Mouse (Mus musculus): Measurements from ENCODE around the gene Bcorl1. TPM values are rescaled to one million over a fixed set of nuclear protein-coding genes. Genes with fewer than 3 reads are reported as not detected.
"Not testable (repeated sequence)": the region's sequence is repeated elsewhere in the genome, so short reads cannot be mapped to it uniquely, and the experiment has no call there.

Bcorl1 gene
- total RNA-seq, 2 experiments from 2014 or later, result 10.2 to 11.4 TPM

- no peak for DNase-seq
Observed at GRCm38 (mm10) chrX:48399994-48400393, 58.8 kb downstream of the Bcorl1 start.

DNA sequence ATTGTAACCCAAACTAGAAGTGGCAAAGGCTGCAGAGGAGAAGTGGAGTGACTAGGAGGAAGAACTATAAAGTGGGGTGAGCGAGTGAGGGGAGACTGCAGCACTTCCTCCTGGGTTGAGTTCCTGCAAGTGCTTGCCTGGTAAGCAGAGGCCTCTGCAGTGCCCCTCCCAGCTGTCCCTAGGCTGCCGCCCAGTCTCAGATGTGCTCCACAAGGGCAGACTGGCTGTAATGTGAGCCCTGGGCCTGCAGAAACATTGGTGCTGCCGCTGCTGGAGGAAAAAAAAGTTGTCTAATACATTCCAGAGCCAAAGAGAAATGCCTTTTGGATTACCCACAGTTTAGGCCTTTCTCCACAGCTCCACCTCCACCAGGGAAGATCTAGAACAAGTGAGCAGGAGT lies 64.0 kb downstream of the Bcorl1 start:
- peak; percentile 32 for DNase-seq

DNA sequence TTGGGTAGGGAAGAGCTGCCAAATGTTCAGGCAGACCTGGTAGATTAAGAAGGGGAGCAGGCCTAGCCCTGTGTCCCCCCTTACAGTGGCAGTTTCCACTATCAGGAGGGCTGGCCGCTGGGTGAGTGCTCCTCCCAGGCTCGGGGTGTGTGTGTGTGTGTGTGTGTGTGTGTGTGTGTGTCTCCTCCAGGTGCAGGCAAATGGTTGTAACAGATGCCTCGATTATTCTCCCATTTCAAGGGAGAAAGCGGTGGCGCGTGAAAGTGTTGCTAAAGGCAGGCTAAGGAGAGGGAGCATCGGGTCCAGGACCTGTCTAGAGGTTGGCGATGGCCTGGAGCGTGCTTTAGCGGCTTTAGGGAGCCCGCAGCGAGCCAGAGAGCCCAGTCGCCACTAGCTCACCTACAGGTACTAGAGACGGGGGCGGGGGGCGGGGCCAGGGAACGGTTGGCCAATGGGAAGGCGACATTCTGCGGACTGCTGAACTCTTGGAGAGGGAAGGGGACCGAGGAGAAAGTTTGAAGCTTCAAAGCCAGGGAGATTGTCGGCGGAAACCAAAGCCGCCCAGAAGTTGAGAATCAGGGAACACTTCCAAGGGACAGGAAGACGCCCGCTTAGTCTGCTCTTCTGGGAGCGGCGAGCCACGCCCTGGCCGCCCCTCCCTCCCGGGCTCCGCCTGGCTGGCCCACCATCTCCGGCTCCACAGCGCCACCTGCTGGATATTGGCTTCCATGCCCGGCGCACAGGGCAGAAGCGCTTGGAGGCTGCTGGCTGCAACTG lies 68.6 kb downstream of the Bcorl1 start:
- DNase-seq, result peak; percentile 94

- no peak for DNase-seq
Observed at GRCm38 (mm10) chrX:48410388-48410776, 69.2 kb downstream of the Bcorl1 start.

DNA sequence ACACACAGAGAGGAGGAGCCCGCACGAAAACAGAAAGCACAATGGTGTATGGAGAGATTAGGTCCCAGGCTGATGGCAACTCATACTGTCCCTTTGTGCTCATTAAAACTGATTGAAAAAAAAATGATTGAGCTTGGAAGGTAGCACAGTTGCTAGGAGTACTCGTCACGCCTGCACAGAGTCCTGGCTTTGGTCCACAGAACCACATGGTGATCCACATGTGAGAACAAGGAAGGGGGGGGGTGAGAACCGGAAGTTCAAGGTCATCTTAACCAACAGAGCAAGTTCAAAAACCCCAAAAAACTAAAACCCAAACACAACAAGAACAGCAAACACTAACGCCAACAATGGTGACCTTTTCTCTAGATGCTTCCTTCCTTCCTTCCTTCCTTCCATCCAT lies 71.5 kb downstream of the Bcorl1 start:
- no peak for DNase-seq

DNA sequence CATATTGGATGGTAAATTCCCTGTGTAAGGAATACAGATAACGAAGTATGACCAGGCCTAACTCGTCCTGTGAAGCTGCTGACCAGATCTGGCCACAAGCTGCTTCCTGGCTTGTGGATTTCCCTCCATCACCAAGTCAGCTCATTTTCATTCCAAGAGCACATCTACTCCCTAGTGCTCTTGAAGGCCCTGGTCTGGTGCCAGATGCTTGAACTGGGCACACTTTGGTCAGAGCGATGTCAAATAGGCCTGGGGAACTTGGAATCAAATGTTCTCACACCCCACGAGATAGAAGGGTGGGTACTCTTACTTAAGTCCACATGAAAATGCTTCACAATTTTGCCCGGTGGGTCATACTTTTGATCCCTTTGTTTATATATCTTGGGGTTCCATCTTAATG lies 73.1 kb downstream of the Bcorl1 start:
- DNase-seq, result no peak

GRCm38 (mm10) chrX:48418417-48418816 lies 77.3 kb downstream of the Bcorl1 start:
- DNase-seq, result no peak

DNA sequence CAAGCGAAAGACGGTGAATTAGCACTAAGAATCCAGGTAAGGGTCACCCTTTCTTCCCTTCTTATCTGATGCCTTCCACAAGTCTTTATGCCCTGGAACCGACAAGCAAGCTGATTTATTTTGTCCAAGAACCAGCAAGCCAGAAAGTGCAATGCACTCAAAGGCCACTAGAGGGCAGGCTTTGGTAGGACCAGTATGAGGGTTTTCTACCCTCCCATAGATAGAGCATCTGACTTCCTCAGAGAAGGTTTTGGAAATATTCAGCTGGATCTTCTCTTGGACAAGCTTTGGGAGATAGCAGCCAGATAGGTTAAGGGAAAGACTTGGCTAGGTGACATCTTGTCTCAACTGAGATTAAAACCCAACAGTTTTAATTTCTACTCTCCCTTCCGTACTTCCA lies 81.8 kb downstream of the Bcorl1 start:
- DNase-seq, result peak; percentile 80

GRCm38 (mm10) chrX:48423671-48424070 lies 82.5 kb downstream of the Bcorl1 start:
- DNase-seq, result no peak

- DNase-seq, result peak; percentile 39
Observed at GRCm38 (mm10) chrX:48424583-48424982, 83.4 kb downstream of the Bcorl1 start.

- DNase-seq, result no peak
Observed at GRCm38 (mm10) chrX:48425280-48425679, 84.1 kb downstream of the Bcorl1 start.

- DNase-seq, result peak; percentile 47
Observed at GRCm38 (mm10) chrX:48428241-48428640, 87.1 kb downstream of the Bcorl1 start.

DNA sequence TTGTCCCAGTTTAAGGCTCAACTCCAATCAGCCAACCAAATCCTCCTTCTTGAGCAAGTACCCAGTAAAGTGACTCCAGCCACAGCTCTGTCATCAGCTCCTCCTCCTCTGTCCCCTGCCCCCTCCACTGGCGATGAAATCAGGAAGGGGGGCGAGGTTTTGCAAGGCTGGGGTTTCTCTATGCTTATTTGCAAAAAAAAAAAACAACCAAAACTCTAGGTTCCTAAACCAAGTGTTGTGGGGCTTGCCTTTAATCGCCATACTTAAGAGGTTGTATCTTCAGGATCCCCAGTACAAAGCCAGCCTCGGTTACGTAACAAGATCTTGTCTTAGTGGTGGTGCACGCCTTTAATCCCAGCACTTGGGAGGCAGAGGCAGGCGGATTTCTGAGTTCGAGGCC lies 87.5 kb downstream of the Bcorl1 start:
- no peak for DNase-seq

DNA sequence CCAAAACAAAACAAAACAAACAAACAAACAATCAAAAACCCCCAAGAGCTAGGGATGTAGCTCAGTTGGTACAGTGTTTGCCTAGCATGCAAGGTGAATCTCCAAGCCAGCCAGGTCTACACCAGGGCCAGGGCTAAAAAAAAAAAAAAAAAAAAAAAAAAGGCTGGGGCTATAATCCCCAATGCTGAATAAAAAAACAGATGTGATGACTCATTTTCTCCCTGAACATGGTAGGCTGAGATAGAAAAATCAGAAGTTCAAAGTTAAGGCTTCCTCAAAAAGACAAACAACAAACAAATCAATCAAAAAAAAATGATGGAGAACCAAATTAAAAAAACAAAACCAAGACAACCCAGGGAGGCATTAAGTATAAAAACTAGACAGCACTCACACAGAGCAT lies 87.9 kb downstream of the Bcorl1 start:
- DNase-seq, result no peak

DNA sequence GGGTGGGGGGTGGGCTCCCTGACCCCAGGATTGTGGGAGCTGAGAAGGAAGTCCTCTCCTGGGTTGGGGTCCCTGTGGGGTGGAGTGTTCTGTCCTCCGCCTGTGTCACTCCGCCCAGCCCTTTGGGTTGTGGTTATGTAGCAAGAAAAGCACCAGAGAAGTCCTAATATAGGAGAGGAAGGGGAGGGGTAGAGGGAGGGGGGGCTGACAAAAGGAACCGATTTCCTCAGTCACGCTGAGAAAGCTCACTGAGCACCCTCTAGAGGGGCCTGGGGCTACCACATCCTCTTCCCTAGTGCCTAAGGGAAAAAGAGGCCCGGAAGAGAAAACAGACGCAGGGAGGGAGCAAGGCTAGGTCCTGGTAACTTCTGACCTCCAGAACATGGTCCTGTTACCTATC lies 88.4 kb downstream of the Bcorl1 start:
- peak; percentile 38 for DNase-seq

GRCm38 (mm10) chrX:48432599-48433526 lies 91.7 kb downstream of the Bcorl1 start:
- DNase-seq, result no peak

DNA sequence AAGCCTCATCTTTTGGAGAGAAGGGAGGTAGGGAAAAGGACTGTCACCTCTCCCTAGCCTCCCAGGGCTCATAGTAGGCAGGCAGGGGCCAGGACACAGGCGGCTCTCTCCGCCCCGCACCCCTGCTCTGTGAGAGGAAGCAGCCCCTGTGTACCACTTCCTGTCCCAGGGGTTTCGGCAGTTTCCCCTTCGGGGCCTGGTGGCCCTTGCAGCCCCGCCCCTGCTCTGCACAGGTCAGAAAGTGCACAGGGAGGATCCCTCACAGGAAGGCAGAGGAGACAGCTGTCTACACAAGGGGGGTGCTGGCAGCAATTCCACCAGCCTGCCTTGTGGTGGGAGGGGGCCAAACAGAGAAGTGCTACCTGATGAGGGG lies 92.4 kb downstream of the Bcorl1 start:
- peak; percentile 30 for DNase-seq

DNA sequence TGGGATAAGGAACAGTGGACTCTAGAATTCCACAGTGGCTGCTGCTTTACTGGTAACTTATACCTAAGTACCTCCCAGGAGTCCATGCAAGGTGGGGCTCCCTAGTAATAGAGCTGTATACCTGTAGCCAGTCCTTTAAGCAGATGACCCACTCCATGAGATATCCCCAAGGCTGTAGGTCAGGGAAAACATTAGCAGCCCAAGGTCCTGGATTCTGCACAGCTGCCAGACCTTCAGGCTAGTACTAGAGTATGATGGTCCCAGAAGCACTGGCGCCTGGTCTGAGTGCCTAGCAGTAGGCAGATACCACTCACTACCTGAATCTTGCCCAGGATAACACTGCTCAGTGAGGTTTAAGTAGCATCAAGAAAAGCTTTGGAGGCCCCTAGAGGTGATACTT lies 93.1 kb downstream of the Bcorl1 start:
- no peak for DNase-seq

GRCm38 (mm10) chrX:48435477-48435900 lies 94.3 kb downstream of the Bcorl1 start:
- DNase-seq, result no peak

DNA sequence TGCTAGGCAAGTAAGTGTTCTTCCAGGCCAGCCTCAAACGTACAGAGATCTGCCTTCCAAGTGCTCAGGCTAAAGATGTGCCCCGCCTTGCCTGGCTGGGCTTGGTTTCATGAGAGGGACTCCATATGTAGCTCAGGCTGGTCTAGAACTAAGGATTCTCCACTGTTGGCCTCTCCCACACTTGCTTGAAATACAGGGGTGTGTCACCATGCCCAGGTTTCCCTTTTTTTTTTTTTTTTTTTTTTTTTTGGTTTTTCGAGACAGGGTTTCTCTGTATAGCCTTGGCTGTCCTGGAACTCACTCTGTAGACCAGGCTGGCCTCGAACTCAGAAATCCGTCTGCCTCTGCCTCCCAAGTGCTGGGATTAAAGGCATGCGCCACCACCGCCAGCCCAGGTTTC lies 94.9 kb downstream of the Bcorl1 start:
- not testable (repeated sequence) for DNase-seq

DNA sequence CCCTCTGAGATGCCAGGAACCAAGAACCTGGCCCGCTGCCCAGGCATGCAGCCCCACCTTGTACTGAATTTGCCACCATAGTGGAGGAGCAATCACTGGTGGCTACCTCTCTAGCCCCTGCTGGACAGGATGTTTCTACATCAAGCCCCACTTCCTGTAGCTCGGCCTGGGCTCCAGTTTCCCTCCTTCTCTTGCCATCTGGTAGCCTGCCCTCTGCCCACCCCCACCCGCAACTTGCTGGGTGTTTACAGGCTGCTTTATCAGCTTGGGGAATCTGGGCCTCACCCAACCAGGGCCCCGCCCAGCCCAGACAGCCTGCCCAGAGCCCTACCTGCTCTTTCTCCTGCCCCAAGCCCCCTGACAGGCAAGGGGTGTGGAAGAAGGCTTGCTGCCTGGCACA lies 97.9 kb downstream of the Bcorl1 start:
- no peak for DNase-seq

DNA sequence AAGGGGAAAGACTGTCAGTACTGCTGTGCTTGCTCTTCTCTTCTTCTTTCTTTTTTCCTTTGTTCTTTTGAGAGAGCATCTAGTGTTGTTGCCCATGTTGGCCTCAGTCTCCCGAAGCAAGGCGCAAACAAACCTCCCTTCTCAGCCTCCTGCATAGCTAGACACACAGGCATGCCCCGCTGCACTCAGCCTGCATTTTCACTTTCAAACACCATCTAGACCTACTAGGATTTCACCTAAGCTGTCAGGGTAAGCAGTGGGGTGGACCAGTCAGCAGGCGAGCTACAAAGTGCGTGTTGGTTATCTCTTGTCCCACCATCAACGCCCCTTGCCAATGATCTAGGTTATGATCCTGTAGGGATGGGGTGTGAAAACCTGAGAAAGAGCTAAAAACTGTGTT lies 100.4 kb downstream of the Bcorl1 start:
- no peak for DNase-seq

- DNase-seq, result no peak
Observed at GRCm38 (mm10) chrX:48441954-48442353, 100.8 kb downstream of the Bcorl1 start.

DNA sequence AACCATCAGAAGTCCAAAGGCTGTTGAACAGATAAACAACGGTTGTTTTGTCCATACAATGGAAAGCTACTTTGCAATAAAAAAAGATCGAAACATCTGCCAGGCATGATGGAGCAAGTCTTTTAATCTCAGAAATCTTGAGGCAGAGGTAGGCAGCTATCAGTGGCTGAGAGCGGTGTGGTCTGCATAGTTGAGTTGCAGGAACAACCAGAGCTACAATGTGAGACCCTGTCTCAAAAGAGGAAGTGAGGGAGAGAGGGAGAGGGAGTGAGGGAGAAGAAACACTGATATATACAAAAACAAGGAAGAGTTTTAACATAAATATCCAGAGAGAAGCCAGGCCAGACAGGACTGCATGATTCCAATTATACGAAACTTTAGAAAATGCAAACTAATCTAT lies 103.5 kb downstream of the Bcorl1 start:
- DNase-seq, result no peak
